Mouse (Mus musculus): ENCODE results near the gene Zbtb20. TPM values are rescaled to one million over a fixed set of nuclear protein-coding genes. Genes with fewer than 3 reads are reported as not detected.

Zbtb20 gene
- total RNA-seq, 2 experiments from 2014 or later: 139 to 141 TPM

DNA sequence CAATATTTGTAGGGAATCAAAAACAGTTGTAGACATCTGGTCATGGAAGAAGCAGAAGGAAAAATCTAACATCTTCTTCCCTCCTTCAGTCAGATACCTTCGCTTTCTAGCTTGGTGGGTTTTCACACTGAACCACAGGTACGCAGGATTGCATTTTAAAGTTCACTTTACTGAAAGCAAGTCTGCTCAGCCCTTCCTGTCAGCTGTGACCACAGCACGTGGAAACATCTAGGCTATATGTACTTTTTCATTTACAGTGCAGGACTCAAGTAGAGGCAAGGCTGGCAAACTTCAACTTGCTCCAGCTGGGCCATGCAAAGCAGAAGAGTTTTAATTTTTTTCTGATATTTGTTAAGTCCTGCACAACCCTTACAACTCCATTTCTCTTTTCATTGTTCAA is 424.7 kb downstream of the Zbtb20 start:
- DNase-seq: no peak

GRCm38 (mm10) chr16:43302171-43302570 is 426.5 kb downstream of the Zbtb20 start:
- DNase-seq: no peak

GRCm38 (mm10) chr16:43303245-43304197 is 427.8 kb downstream of the Zbtb20 start:
- peak; percentile 75 to 78 for DNase-seq

- no peak for DNase-seq
Measured at GRCm38 (mm10) chr16:43309968-43310431, 434.3 kb downstream of the Zbtb20 start.

GRCm38 (mm10) chr16:43324009-43324408 is 448.3 kb downstream of the Zbtb20 start:
- no peak for DNase-seq

DNA sequence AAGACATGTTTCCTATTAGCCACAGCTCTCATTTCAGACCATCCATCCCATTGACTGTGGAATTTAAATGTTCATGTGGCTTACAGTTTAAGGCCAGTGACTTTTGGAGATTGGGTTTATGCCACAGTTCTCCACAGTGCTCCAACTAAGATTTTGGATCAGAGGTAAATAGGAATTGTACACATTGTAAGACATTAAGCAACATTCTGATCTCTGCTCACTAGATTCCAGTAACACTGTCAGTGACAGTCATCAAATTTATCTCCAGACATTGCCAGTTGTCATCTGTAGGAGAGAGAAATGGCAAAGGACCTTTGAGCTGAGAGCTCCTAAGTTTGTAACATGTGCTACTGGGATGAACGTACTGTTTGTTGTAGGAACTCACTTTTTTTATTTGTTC is 452.5 kb downstream of the Zbtb20 start:
- DNase-seq: no peak

- DNase-seq: no peak
Measured at GRCm38 (mm10) chr16:43330206-43330605, 454.5 kb downstream of the Zbtb20 start.

- no peak for DNase-seq
Measured at GRCm38 (mm10) chr16:43331440-43331839, 455.8 kb downstream of the Zbtb20 start.

DNA sequence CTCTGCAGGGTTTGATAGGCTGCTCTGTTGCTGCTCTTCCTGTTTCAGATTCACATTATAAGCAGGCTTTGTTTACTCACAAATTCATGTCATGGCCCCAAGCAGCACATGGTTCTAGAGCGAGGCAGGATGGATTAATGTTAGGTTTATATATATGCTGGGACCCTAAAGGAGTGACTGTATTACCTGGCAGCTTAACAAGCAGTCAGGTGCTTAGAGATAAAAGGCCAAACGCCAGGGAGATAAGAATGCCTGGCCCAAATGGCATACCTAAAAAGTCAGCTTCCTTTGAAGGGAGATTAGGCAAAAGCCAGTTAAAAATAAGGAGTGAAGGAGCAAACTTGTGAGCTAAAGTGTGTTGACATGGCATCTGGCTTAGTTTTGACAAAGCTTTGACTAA is 457.1 kb downstream of the Zbtb20 start:
- DNase-seq: no peak

DNA sequence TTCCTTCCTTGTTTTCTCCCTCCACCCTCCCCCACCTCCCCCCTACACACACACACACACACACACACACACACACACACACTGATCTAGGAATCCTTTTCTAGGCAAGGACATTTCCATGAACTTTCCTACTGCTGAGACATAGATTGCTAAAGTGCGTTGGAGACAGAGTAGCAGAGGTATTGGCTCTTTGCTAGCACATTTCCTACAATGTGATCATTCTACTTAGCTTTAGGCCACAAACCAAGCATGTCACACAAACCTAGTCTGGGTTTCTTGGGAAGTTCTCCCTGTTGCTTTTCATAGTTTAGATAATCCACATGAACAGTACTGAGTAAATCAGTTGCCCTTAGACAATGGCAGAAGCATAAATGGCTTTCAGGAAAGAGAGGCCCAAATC is 457.6 kb downstream of the Zbtb20 start:
- DNase-seq: no peak

DNA sequence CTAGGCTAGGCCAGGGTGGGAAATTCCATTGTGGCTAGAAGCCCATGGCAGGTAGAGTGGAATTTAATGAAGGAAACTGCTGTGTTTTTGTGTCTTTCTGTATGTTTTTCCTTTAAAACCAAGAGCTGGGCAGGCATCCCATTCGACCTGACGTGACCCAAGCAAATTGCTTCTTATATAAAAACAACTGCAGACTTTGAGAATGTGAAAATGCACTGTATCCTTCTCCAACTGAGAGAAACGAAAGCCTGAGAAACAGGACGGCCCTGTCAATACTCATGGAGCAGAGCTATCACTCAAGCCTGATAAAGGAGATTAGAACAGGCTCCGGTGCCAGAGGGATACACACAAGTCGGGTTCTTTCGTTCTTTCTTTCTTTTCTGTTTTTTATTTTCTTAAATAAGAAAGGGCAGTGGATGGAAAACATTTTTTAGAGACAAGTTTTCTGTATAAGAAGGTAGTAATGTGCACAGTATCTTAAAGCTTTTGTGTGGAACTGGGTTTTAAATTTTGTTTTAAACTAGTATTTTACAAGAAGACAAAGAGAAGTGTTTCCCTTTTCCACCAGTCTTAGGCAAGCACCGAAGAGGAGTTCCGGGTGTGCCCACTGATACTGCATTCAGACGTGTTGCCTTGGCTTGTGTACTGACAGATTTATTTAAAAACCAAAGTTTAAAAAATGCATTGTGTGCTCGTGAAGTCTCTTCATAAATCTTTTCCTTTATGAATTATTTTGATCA is 458.9 kb downstream of the Zbtb20 start:
- DNase-seq: peak; percentile 21 to 36

GRCm38 (mm10) chr16:43335151-43335823 is 459.6 kb downstream of the Zbtb20 start:
- DNase-seq: peak in 1 of 2 experiments; percentile 17

- DNase-seq: no peak
Measured at GRCm38 (mm10) chr16:43335824-43336215, 460.1 kb downstream of the Zbtb20 start.

- DNase-seq: no peak
Measured at GRCm38 (mm10) chr16:43340712-43341111, 465.0 kb downstream of the Zbtb20 start.

GRCm38 (mm10) chr16:43341916-43342455 is 466.3 kb downstream of the Zbtb20 start:
- DNase-seq: no peak

DNA sequence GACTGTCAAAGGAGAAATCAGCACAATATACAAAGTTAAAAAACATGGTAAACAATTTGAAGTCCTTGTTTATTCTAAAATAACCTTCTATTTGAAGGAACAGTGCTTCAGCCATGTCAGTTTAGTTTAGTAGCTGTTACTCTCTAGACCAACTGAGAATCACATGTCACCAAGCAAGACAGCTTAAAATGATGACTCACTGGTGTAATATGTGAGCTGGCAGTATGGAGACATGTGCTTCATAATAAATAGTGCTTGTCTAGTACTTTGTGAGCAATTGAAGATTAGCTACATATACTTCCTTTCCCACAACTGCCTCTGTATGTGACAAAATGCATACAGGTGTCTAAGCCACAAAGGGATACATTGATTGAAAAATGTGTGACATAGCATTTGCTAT is 470.4 kb downstream of the Zbtb20 start:
- no peak for DNase-seq

GRCm38 (mm10) chr16:43355776-43356645 is 480.3 kb downstream of the Zbtb20 start:
- no peak for DNase-seq

GRCm38 (mm10) chr16:43359546-43359945 is 483.9 kb downstream of the Zbtb20 start:
- no peak for DNase-seq

DNA sequence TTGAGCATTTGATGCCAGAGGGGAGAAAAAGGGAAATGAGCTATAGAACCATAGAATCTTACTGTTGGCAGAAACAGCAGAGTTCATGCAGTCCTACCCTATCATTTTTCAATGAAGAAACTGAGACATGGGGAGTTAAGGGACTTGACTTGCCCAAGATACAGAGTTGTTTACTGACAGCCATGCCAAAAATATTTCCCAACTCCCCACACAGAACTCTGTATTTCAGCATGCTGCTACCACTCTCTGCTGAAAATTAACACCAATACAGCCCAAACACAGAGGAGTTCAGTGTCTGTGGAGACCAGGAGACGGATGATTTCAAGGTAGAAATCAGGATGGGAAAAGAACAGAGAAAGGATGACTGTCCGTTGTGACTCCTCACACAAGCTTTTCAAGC is 484.4 kb downstream of the Zbtb20 start:
- peak in 1 of 2 experiments; percentile 15 for DNase-seq

- DNase-seq: no peak
Measured at GRCm38 (mm10) chr16:43360838-43361480, 485.3 kb downstream of the Zbtb20 start.

Measured in adrenal gland, postnatal 36 days (tissue).